Mouse (Mus musculus) MEL (cell line): ENCODE measurements around the gene Rac2.

ENCODE experiments used
- CTCF ChIP-seq, 3 experiments: IDR thresholded peaks in 2 of 3; conservative IDR thresholded peaks in 1 of 3; 2 replicates each; pipeline ENCODE4 v1.5.1; 2011 to 2012; ENCODE audit warnings: low read length in 3 of 3, low read depth in 2 of 3, mild to moderate bottlenecking in 2 of 3, improper control_type of control experiment in 1 of 3, inconsistent platforms in 1 of 3, mixed read lengths in 1 of 3, moderate library complexity in 1 of 3; ENCODE audit not compliant: control insufficient read depth in 1 of 3, insufficient read depth in 1 of 3, poor library complexity in 1 of 3, severe bottlenecking in 1 of 3
- ELF1 ChIP-seq: IDR thresholded peaks from 2 replicates; pipeline ENCODE4 v1.6.1; 2014; ENCODE audit warnings: low read depth, mild to moderate bottlenecking, inconsistent platforms, low read length, improper control_type of control experiment, moderate library complexity
- EP300 ChIP-seq, 2 experiments: IDR thresholded peaks; 2 replicates each; pipeline ENCODE4 v1.6.1; 2011; ENCODE audit warnings: improper control_type of control experiment in 2 of 2, low read length in 2 of 2, low read depth in 1 of 2, mild to moderate bottlenecking in 1 of 2
- HCFC1 ChIP-seq: IDR thresholded peaks from 2 replicates; pipeline ENCODE4 v1.6.1; 2012; ENCODE audit warnings: low read depth, mild to moderate bottlenecking, inconsistent platforms, low read length, improper control_type of control experiment, moderate library complexity
- MAX ChIP-seq: IDR thresholded peaks from 2 replicates; pipeline ENCODE4 v1.6.1; 2011; ENCODE audit warnings: low read length, improper control_type of control experiment
- NELFE ChIP-seq: IDR thresholded peaks from 2 replicates; pipeline ENCODE4 v1.6.1; 2011; ENCODE audit warnings: low read depth, low read length, improper control_type of control experiment
- POLR2A ChIP-seq, 2 experiments: IDR thresholded peaks; 2 replicates each; pipeline ENCODE4 v1.6.1; 2011 to 2012; ENCODE audit warnings: low read length in 2 of 2, mild to moderate bottlenecking in 2 of 2, control low read depth in 1 of 2, improper control_type of control experiment in 1 of 2, low read depth in 1 of 2, moderate library complexity in 1 of 2; ENCODE audit not compliant: control insufficient read depth in 1 of 2, insufficient read depth in 1 of 2, poor library complexity in 1 of 2
- TAL1 ChIP-seq: IDR thresholded peaks from 2 replicates; pipeline ENCODE4 v1.6.1; 2012; ENCODE audit warnings: mild to moderate bottlenecking, inconsistent platforms, low read length, moderate library complexity, mixed read lengths
- ZC3H11A ChIP-seq: IDR thresholded peaks from 2 replicates; pipeline ENCODE4 v1.6.1; 2012; ENCODE audit warnings: low read depth, mild to moderate bottlenecking, inconsistent platforms, low read length, improper control_type of control experiment

DNA sequence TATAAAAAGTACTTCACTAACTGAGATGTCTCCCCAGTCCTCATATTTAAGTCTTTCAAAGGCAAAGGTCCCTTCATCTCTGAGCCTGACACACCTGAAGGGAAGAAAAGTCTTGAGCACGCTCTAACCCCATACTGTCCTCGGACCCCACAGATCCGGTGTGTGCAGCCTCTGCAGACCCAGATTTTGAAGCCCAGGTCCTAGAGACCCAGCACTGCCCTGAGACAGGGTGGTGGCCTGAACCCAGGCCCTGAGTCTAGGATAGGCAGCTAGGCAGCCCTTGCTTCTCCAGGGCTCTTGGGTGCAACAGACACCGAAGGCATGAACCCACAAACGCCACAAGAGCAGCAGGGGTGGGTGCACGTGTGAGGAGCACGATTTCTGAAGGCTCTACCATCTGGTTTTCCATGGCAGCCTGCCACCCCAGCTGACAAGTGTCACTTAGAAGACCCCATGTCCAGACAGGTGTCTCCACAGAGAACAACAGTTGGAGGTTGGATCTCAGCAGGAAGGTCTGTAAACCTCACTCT is 21.4 kb upstream of the Rac2 start:
- no peak for TF ChIP-seq MAX
- TF ChIP-seq TAL1, result no peak
- TF ChIP-seq CTCF (IDR thresholded peaks at IDR 0.05 in 2 of 3, conservative IDR thresholded peaks at IDR 0.05 in 1 of 3; ENCODE audit: control insufficient read depth in 1 of 3, insufficient read depth in 1 of 3, low read depth in 2 of 3, low read length in 3 of 3, poor library complexity in 1 of 3, severe bottlenecking in 1 of 3), result no peak
- no peak for TF ChIP-seq ELF1
- no peak for TF ChIP-seq POLR2A (IDR thresholded peaks at IDR 0.05; ENCODE audit: control insufficient read depth in 1 of 2, insufficient read depth in 1 of 2, low read depth in 1 of 2, low read length in 2 of 2, poor library complexity in 1 of 2)
- no peak for TF ChIP-seq HCFC1
- no peak for TF ChIP-seq EP300 (IDR thresholded peaks at IDR 0.05; ENCODE audit: low read depth in 1 of 2, low read length in 2 of 2)
- TF ChIP-seq ZC3H11A, result no peak
- TF ChIP-seq NELFE, result no peak
